Mouse (Mus musculus): ENCODE results near the gene Slco1b2. TPM values are rescaled to one million over a fixed set of nuclear protein-coding genes. Genes with fewer than 3 reads are reported as not detected.

Slco1b2 gene
- polyA plus RNA-seq, 1 experiment = not detected

GRCm38 (mm10) chr6:141600940-141601339 lies 28.4 kb upstream of the Slco1b2 start:
- no peaks in the 10 kb centered on the region for H3K36me3 ChIP-seq (ENCODE audit: control insufficient read depth, insufficient read depth, low read length, poor library complexity, severe bottlenecking)
- H3K27ac ChIP-seq (ENCODE audit: insufficient read depth, low read length) = peak overlapping the region; percentile 45
- no peak for TF ChIP-seq POLR2A (IDR thresholded peaks at IDR 0.05; ENCODE audit: insufficient read depth, low read length)
- TF ChIP-seq CTCF (IDR thresholded peaks at IDR 0.05; ENCODE audit: low read depth, low read length) = no peak
- no peak for TF ChIP-seq EP300 (IDR thresholded peaks at IDR 0.05; ENCODE audit: insufficient read depth, low read depth, low read length)
- H3K9me3 ChIP-seq (replicated peaks; ENCODE audit: control insufficient read depth, insufficient read depth, low read length, poor library complexity, severe bottlenecking) = peaks cover 26% of the 10 kb centered on the region
- peak overlapping the region; percentile 18; the same call in 1 of the 2 replicates for H3K9ac ChIP-seq (ENCODE audit: low read depth, poor library complexity, severe bottlenecking)
- no peaks in the 10 kb centered on the region for H3K27me3 ChIP-seq (ENCODE audit: control insufficient read depth, insufficient read depth, low read length, poor library complexity, severe bottlenecking)
- H3K4me3 ChIP-seq (ENCODE audit: low read depth, low read length) = peak overlapping the region; percentile 72
- no peaks in the 10 kb centered on the region for H3K4me1 ChIP-seq (ENCODE audit: control insufficient read depth, insufficient read depth, low read length)

DNA sequence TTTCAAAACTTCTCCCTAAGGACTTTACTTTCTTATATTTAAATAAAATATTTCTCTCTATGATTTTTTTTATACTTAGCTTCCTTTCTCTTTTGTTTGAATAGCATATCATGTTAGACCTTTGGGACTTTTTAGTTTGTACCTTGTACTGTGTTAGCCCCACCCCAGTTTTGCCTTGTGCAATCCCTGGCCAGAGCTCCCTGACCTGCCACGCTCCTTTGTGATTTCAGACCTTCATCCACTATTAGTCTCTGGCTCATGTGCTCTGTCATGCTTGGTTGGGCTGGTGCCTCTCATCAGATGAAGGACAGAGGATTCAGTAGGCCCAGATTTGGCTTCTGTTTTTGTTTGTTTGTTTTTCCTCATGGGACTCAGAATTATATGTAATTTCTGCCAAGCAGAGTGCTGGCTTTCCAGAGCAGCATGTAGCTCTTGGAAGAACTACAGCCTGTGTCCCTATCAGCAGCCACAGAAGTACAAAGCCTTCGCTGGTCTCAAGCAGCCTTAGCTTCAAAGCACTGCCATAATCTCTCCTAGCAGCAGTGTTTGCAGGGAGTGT lies 18.5 kb upstream of the Slco1b2 start:
- no peak overlapping the region for H3K4me3 ChIP-seq (ENCODE audit: low read depth, low read length)

GRCm38 (mm10) chr6:141614017-141614416 lies 15.3 kb upstream of the Slco1b2 start:
- no peaks in the 10 kb centered on the region for H3K27me3 ChIP-seq (ENCODE audit: control insufficient read depth, insufficient read depth, low read length, poor library complexity, severe bottlenecking)
- H3K36me3 ChIP-seq (ENCODE audit: control insufficient read depth, insufficient read depth, low read length, poor library complexity, severe bottlenecking) = no peaks in the 10 kb centered on the region
- TF ChIP-seq CTCF (IDR thresholded peaks at IDR 0.05; ENCODE audit: low read depth, low read length) = no peak
- TF ChIP-seq POLR2A (IDR thresholded peaks at IDR 0.05; ENCODE audit: insufficient read depth, low read length) = no peak
- TF ChIP-seq EP300 (IDR thresholded peaks at IDR 0.05; ENCODE audit: insufficient read depth, low read depth, low read length) = no peak
- H3K27ac ChIP-seq (ENCODE audit: insufficient read depth, low read length) = no peak overlapping the region
- no peak overlapping the region for H3K4me3 ChIP-seq (ENCODE audit: low read depth, low read length)
- H3K9ac ChIP-seq (ENCODE audit: low read depth, poor library complexity, severe bottlenecking) = no peak overlapping the region
- no peaks in the 10 kb centered on the region for H3K4me1 ChIP-seq (ENCODE audit: control insufficient read depth, insufficient read depth, low read length)
- H3K9me3 ChIP-seq (replicated peaks; ENCODE audit: control insufficient read depth, insufficient read depth, low read length, poor library complexity, severe bottlenecking) = no peaks in the 10 kb centered on the region

More for the DNA sequence above, 18.5 kb upstream of the Slco1b2 start:
- Histone ChIP-seq H3K9ac (ENCODE audit: low read depth, poor library complexity, severe bottlenecking) (no peak overlapping the region), H3K27ac (ENCODE audit: insufficient read depth, low read length) (no peak overlapping the region), H3K36me3 (ENCODE audit: control insufficient read depth, insufficient read depth, low read length, poor library complexity, severe bottlenecking) (no peaks in the 10 kb centered on the region), H3K9me3 (replicated peaks; ENCODE audit: control insufficient read depth, insufficient read depth, low read length, poor library complexity, severe bottlenecking) (no peaks in the 10 kb centered on the region), H3K27me3 (ENCODE audit: control insufficient read depth, insufficient read depth, low read length, poor library complexity, severe bottlenecking) (no peaks in the 10 kb centered on the region), H3K4me1 (ENCODE audit: control insufficient read depth, insufficient read depth, low read length) (no peaks in the 10 kb centered on the region)
- TF ChIP-seq CTCF (IDR thresholded peaks at IDR 0.05; ENCODE audit: low read depth, low read length) (no peak), POLR2A (IDR thresholded peaks at IDR 0.05; ENCODE audit: insufficient read depth, low read length) (no peak), EP300 (IDR thresholded peaks at IDR 0.05; ENCODE audit: insufficient read depth, low read depth, low read length) (no peak)

DNA sequence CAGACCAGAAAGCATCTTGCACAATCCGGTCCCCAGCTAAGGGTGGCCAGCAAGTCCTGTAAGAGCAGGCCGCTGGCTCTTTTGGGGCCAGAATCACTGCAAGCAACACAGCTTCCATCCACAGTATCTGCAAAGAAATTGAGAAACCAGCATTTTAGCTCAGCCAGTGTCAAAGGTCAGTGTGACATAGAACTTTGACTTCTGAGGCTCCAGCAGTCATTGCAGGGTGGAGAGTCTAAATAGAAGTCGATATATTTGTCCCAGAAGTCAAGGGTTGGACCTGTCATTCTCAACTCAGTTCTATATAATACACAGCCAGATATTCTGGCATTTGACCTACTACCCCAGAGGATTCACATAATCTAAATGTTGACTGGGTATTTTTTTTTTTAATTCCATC lies 14.0 kb upstream of the Slco1b2 start:
- no peaks in the 10 kb centered on the region for H3K27me3 ChIP-seq (ENCODE audit: control insufficient read depth, insufficient read depth, low read length, poor library complexity, severe bottlenecking)
- H3K4me3 ChIP-seq (ENCODE audit: low read depth, low read length) = no peak overlapping the region
- H3K27ac ChIP-seq (ENCODE audit: insufficient read depth, low read length) = no peak overlapping the region
- no peaks in the 10 kb centered on the region for H3K36me3 ChIP-seq (ENCODE audit: control insufficient read depth, insufficient read depth, low read length, poor library complexity, severe bottlenecking)
- H3K9me3 ChIP-seq (replicated peaks; ENCODE audit: control insufficient read depth, insufficient read depth, low read length, poor library complexity, severe bottlenecking) = no peaks in the 10 kb centered on the region
- no peak overlapping the region for H3K9ac ChIP-seq (ENCODE audit: low read depth, poor library complexity, severe bottlenecking)
- TF ChIP-seq CTCF (IDR thresholded peaks at IDR 0.05; ENCODE audit: low read depth, low read length) = no peak
- TF ChIP-seq POLR2A (IDR thresholded peaks at IDR 0.05; ENCODE audit: insufficient read depth, low read length) = no peak
- TF ChIP-seq EP300 (IDR thresholded peaks at IDR 0.05; ENCODE audit: insufficient read depth, low read depth, low read length) = no peak
- no peaks in the 10 kb centered on the region for H3K4me1 ChIP-seq (ENCODE audit: control insufficient read depth, insufficient read depth, low read length)

- no peak overlapping the region for H3K9ac ChIP-seq (ENCODE audit: low read depth, poor library complexity, severe bottlenecking)
- no peaks in the 10 kb centered on the region for H3K4me1 ChIP-seq (ENCODE audit: control insufficient read depth, insufficient read depth, low read length)
- H3K27me3 ChIP-seq (ENCODE audit: control insufficient read depth, insufficient read depth, low read length, poor library complexity, severe bottlenecking) = no peaks in the 10 kb centered on the region
- H3K4me3 ChIP-seq (ENCODE audit: low read depth, low read length) = no peak overlapping the region
- no peak overlapping the region for H3K27ac ChIP-seq (ENCODE audit: insufficient read depth, low read length)
- H3K36me3 ChIP-seq (ENCODE audit: control insufficient read depth, insufficient read depth, low read length, poor library complexity, severe bottlenecking) = no peaks in the 10 kb centered on the region
- TF ChIP-seq CTCF (IDR thresholded peaks at IDR 0.05; ENCODE audit: low read depth, low read length) = no peak
- no peak for TF ChIP-seq POLR2A (IDR thresholded peaks at IDR 0.05; ENCODE audit: insufficient read depth, low read length)
- TF ChIP-seq EP300 (IDR thresholded peaks at IDR 0.05; ENCODE audit: insufficient read depth, low read depth, low read length) = no peak
- no peaks in the 10 kb centered on the region for H3K9me3 ChIP-seq (replicated peaks; ENCODE audit: control insufficient read depth, insufficient read depth, low read length, poor library complexity, severe bottlenecking)
These were observed 3.6 kb downstream of the Slco1b2 start for GRCm38 (mm10) chr6:141632935-141633334.

GRCm38 (mm10) chr6:141635250-141635649 lies 5.9 kb downstream of the Slco1b2 start:
- no peaks in the 10 kb centered on the region for H3K9me3 ChIP-seq (replicated peaks; ENCODE audit: control insufficient read depth, insufficient read depth, low read length, poor library complexity, severe bottlenecking)
- no peak overlapping the region for H3K27ac ChIP-seq (ENCODE audit: insufficient read depth, low read length)
- H3K4me1 ChIP-seq (ENCODE audit: control insufficient read depth, insufficient read depth, low read length) = no peaks in the 10 kb centered on the region
- no peak overlapping the region for H3K4me3 ChIP-seq (ENCODE audit: low read depth, low read length)
- no peaks in the 10 kb centered on the region for H3K36me3 ChIP-seq (ENCODE audit: control insufficient read depth, insufficient read depth, low read length, poor library complexity, severe bottlenecking)
- H3K9ac ChIP-seq (ENCODE audit: low read depth, poor library complexity, severe bottlenecking) = no peak overlapping the region
- H3K27me3 ChIP-seq (ENCODE audit: control insufficient read depth, insufficient read depth, low read length, poor library complexity, severe bottlenecking) = no peaks in the 10 kb centered on the region
- TF ChIP-seq EP300 (IDR thresholded peaks at IDR 0.05; ENCODE audit: insufficient read depth, low read depth, low read length) (no peak), POLR2A (IDR thresholded peaks at IDR 0.05; ENCODE audit: insufficient read depth, low read length) (no peak), CTCF (IDR thresholded peaks at IDR 0.05; ENCODE audit: low read depth, low read length) (no peak)

Measured in ES-Bruce4 (cell line).